In genomic region chr8:61665021-61665420, GRCm38 (mm10) we compare ENCODE assay signal across 14 mouse cellular contexts.
DNase-seq lines count a peak whose midpoint lies in the region; ATAC-seq and TF ChIP-seq lines count a peak whose summit lies in the region.
"Had no signal": no experiment of that assay in that cellular context is flagged by ENCODE, and none has a peak within 500 bp of the region (broad histone marks: within the 10 kb centered on the region; RNA-seq: fewer than 3 reads in every experiment).

No protein-coding gene starts in this region.

- H3K9me3 ChIP-seq in kidney, embryonic 16.5 days (ENCODE audit: low read length): no peaks in the 10 kb centered on the region
- no peaks in the 10 kb centered on the region for H3K9me3 ChIP-seq in lung, embryonic 14.5 days (ENCODE audit: low read depth, low read length)
- no peaks in the 10 kb centered on the region for H3K9me3 ChIP-seq in forebrain, embryonic 14.5 days (replicated peaks; ENCODE audit: control insufficient read depth, low read length)
- H3K9me3 ChIP-seq in forebrain, embryonic 12.5 days: no peaks in the 10 kb centered on the region
- H3K9me3 ChIP-seq: midbrain, embryonic 12.5 days had no signal

- H3K36me3 ChIP-seq in kidney, embryonic 16.5 days (ENCODE audit: insufficient read depth, low read length): no peaks in the 10 kb centered on the region
- H3K36me3 ChIP-seq in lung, embryonic 14.5 days (ENCODE audit: insufficient read depth): no peaks in the 10 kb centered on the region
- no peaks in the 10 kb centered on the region for H3K36me3 ChIP-seq in forebrain, embryonic 14.5 days (ENCODE audit: control insufficient read depth, insufficient read depth, low read length)
- H3K36me3 ChIP-seq in forebrain, embryonic 12.5 days (replicated peaks): no peaks in the 10 kb centered on the region; the same call in 1 of the 2 replicates
- H3K36me3 ChIP-seq: midbrain, embryonic 12.5 days had no signal

- intact Hi-C loops in left cerebral cortex, postnatal 4 days (cut with DNase I): no loop called here

- H3K4me2 ChIP-seq in kidney, embryonic 16.5 days (replicated peaks; ENCODE audit: low read depth, low read length): no peak overlapping the region
- no peak overlapping the region for H3K4me2 ChIP-seq in lung, embryonic 14.5 days
- H3K4me2 ChIP-seq in forebrain, embryonic 14.5 days (ENCODE audit: low read length): no peak overlapping the region
- H3K4me2 ChIP-seq in forebrain, embryonic 12.5 days: no peak overlapping the region
- H3K4me2 ChIP-seq: midbrain, embryonic 12.5 days had no signal

- TF ChIP-seq CTCF in lung, embryonic 14.5 days (IDR thresholded peaks at IDR 0.05; ENCODE audit: low read depth): no peak

- H3K27ac ChIP-seq in kidney, embryonic 16.5 days (ENCODE audit: low read length): no peak overlapping the region
- H3K27ac ChIP-seq in lung, embryonic 14.5 days (ENCODE audit: low read depth): peak overlapping the region; percentile 15
- H3K27ac ChIP-seq in forebrain, embryonic 14.5 days (ENCODE audit: low read depth, low read length): no peak overlapping the region
- no peak overlapping the region for H3K27ac ChIP-seq in forebrain, embryonic 12.5 days
- H3K27ac ChIP-seq: midbrain, embryonic 12.5 days had no signal

- 34% methylated on average over 8 of the region's 8 CpGs for WGBS in kidney, embryonic 16.5 days
- WGBS in lung, embryonic 14.5 days: 17% methylated on average over 8 of the region's 8 CpGs
- 53% methylated on average over 8 of the region's 8 CpGs for WGBS in forebrain, embryonic 14.5 days
- WGBS in forebrain, embryonic 12.5 days: 61% methylated on average over 8 of the region's 8 CpGs

- ATAC-seq in kidney, embryonic 16.5 days (ENCODE audit: low FRiP score, low TSS enrichment): no peak
- peak; percentile 74 for ATAC-seq in lung, embryonic 14.5 days (ENCODE audit: insufficient read depth)
- no peak for ATAC-seq in forebrain, embryonic 14.5 days
- no peak for ATAC-seq in forebrain, embryonic 12.5 days (ENCODE audit: low FRiP score)
- ATAC-seq: intestine, embryonic 16.5 days had no signal

- DNase-seq in kidney, adult 9 months: peak; percentile 60
- DNase-seq in embryo, embryonic 10.5 days (ENCODE audit: low spot score): peak; percentile 57
- DNase-seq in heart, adult 8-10 months (ENCODE audit: low spot score): peak; percentile 33
- DNase-seq in lung, embryonic 14.5 days: peak; percentile 79
- no peak for DNase-seq in forebrain, embryonic 14.5 days (ENCODE audit: low spot score)
- DNase-seq in left cerebral cortex, postnatal 4 days: no peak
- DNase-seq: cerebellum, adult 11-12 months; gastrocnemius, postnatal 36 days; thymus, postnatal 14 days had no signal

- H3K27me3 ChIP-seq in kidney, embryonic 16.5 days (ENCODE audit: insufficient read depth, low read length): no peaks in the 10 kb centered on the region
- H3K27me3 ChIP-seq in lung, embryonic 14.5 days (ENCODE audit: insufficient read depth, low read length): no peaks in the 10 kb centered on the region
- H3K27me3 ChIP-seq in forebrain, embryonic 14.5 days (replicated peaks; ENCODE audit: control insufficient read depth, insufficient read depth, low read length): no peaks in the 10 kb centered on the region
- H3K27me3 ChIP-seq in forebrain, embryonic 12.5 days: no peaks in the 10 kb centered on the region
- H3K27me3 ChIP-seq: midbrain, embryonic 12.5 days had no signal

- peaks cover 16% of the 10 kb centered on the region for H3K4me1 ChIP-seq in kidney, embryonic 16.5 days (ENCODE audit: insufficient read depth, low read length)
- H3K4me1 ChIP-seq in lung, embryonic 14.5 days (ENCODE audit: insufficient read depth): peaks cover 24% of the 10 kb centered on the region
- no peaks in the 10 kb centered on the region for H3K4me1 ChIP-seq in forebrain, embryonic 14.5 days (ENCODE audit: control insufficient read depth, insufficient read depth, low read length)
- peaks cover 14% of the 10 kb centered on the region; the same call in 1 of the 2 replicates for H3K4me1 ChIP-seq in forebrain, embryonic 12.5 days

- no peak overlapping the region for H3K4me3 ChIP-seq in kidney, embryonic 16.5 days (ENCODE audit: low read length)
- no peak overlapping the region for H3K4me3 ChIP-seq in lung, embryonic 14.5 days (ENCODE audit: low read depth, low read length)
- H3K4me3 ChIP-seq in forebrain, embryonic 14.5 days (ENCODE audit: low read depth, low read length): no peak overlapping the region
- H3K4me3 ChIP-seq in forebrain, embryonic 12.5 days (replicated peaks): no peak overlapping the region
- H3K4me3 ChIP-seq: erythroblast, embryonic 14.5 days; midbrain, embryonic 12.5 days had no signal

- no peak overlapping the region for H3K9ac ChIP-seq in kidney, embryonic 16.5 days (replicated peaks; ENCODE audit: low read length)
- no peak overlapping the region for H3K9ac ChIP-seq in lung, embryonic 14.5 days
- no peak overlapping the region for H3K9ac ChIP-seq in forebrain, embryonic 14.5 days (ENCODE audit: low read length)
- no peak overlapping the region for H3K9ac ChIP-seq in forebrain, embryonic 12.5 days
- H3K9ac ChIP-seq: midbrain, embryonic 12.5 days had no signal

Comparison
In these comparisons a context has a peak if more than half of its experiments do, and no peak if none do; other contexts are left out.
1. DNase-seq: peak in kidney, adult 9 months (single experiment), embryo, embryonic 10.5 days (single experiment), heart, adult 8-10 months (single experiment) and lung, embryonic 14.5 days (single experiment); none in forebrain, embryonic 14.5 days (single experiment) and left cerebral cortex, postnatal 4 days (single experiment).